Mouse (Mus musculus): ENCODE measurements around the gene Scn5a. TPM values are rescaled to one million over a fixed set of nuclear protein-coding genes. Genes with fewer than 3 reads are reported as not detected.

Scn5a gene
- total and polyA plus RNA-seq, 3 experiments: 0.03 TPM; not detected in 2

- Histone ChIP-seq H3K79me2 (ENCODE audit: control insufficient read depth, insufficient read depth, low read length, poor library complexity) (no peaks in the 10 kb centered on the region), H3K4me1 (ENCODE audit: control insufficient read depth in 1 of 2, insufficient read depth in 2 of 2, low read length in 2 of 2) (no peaks in the 10 kb centered on the region), H3K9me3 (replicated peaks; ENCODE audit: insufficient read depth, low read length) (no peaks in the 10 kb centered on the region), H3K4me3 (ENCODE audit: control insufficient read depth in 1 of 2, insufficient read depth in 1 of 2, low read depth in 2 of 2, low read length in 2 of 2) (no peak overlapping the region), H3K27me3 (ENCODE audit: control insufficient read depth in 1 of 2, insufficient read depth in 2 of 2, low read length in 2 of 2) (no peaks in the 10 kb centered on the region), H3K27ac (ENCODE audit: control insufficient read depth, low read depth, low read length) (no peak overlapping the region), H3K36me3 (ENCODE audit: control insufficient read depth in 1 of 2, insufficient read depth in 2 of 2, low read length in 2 of 2) (no peaks in the 10 kb centered on the region), H3K9ac (ENCODE audit: control insufficient read depth, low read depth, low read length, poor library complexity, severe bottlenecking) (no peak overlapping the region)
- no peak for DNase-seq (ENCODE audit: low read depth, low spot score)
- TF ChIP-seq POLR2A (IDR thresholded peaks at IDR 0.05; ENCODE audit: control insufficient read depth in 1 of 2, insufficient read depth in 1 of 2, low read depth in 1 of 2, low read length in 2 of 2, poor library complexity in 1 of 2) (no peak), CHD2 (IDR thresholded peaks at IDR 0.05; ENCODE audit: low read length) (no peak), NRF1 (IDR thresholded peaks at IDR 0.05; ENCODE audit: insufficient read depth, low read depth, low read length, poor library complexity, severe bottlenecking) (no peak), ELF1 (IDR thresholded peaks at IDR 0.05; ENCODE audit: low read depth, low read length) (no peak), MAZ (IDR thresholded peaks at IDR 0.05; ENCODE audit: low read depth, low read length) (no peak), MYC (IDR thresholded peaks at IDR 0.05; ENCODE audit: low read depth, low read length) (no peak), MYB (IDR thresholded peaks at IDR 0.05; ENCODE audit: low read depth, low read length) (no peak), SMC3 (IDR thresholded peaks at IDR 0.05; ENCODE audit: low read depth, low read length) (no peak), MAX (IDR thresholded peaks at IDR 0.05; ENCODE audit: low read length) (no peak), CTCF (IDR thresholded peaks at IDR 0.05 in 2 of 3, conservative IDR thresholded peaks at IDR 0.05 in 1 of 3; ENCODE audit: control insufficient read depth in 1 of 3, insufficient read depth in 1 of 3, low read depth in 2 of 3, low read length in 3 of 3, poor library complexity in 1 of 3, severe bottlenecking in 1 of 3) (no peak), UBTF (IDR thresholded peaks at IDR 0.05; ENCODE audit: borderline replicate concordance, insufficient read depth, low read depth, low read length) (no peak), ETS1 (IDR thresholded peaks at IDR 0.05; ENCODE audit: low read depth, low read length) (no peak), TCF12 (IDR thresholded peaks at IDR 0.05; ENCODE audit: low read depth, low read length) (no peak)
These were observed 65.8 kb downstream of the Scn5a start for GRCm38 (mm10) chr9:119512993-119513392.

- Histone ChIP-seq H3K9me3 (replicated peaks; ENCODE audit: insufficient read depth, low read length) (no peaks in the 10 kb centered on the region), H3K4me3 (ENCODE audit: control insufficient read depth in 1 of 2, insufficient read depth in 1 of 2, low read depth in 2 of 2, low read length in 2 of 2) (no peak overlapping the region)
These were observed 67.9 kb downstream of the Scn5a start for GRCm38 (mm10) chr9:119510902-119511301.

More at GRCm38 (mm10) chr9:119510902-119511301, 67.9 kb downstream of the Scn5a start:
- Histone ChIP-seq H3K27ac (ENCODE audit: control insufficient read depth, low read depth, low read length) (no peak overlapping the region), H3K9ac (ENCODE audit: control insufficient read depth, low read depth, low read length, poor library complexity, severe bottlenecking) (no peak overlapping the region), H3K36me3 (ENCODE audit: control insufficient read depth in 1 of 2, insufficient read depth in 2 of 2, low read length in 2 of 2) (no peaks in the 10 kb centered on the region), H3K79me2 (ENCODE audit: control insufficient read depth, insufficient read depth, low read length, poor library complexity) (no peaks in the 10 kb centered on the region), H3K4me1 (ENCODE audit: control insufficient read depth in 1 of 2, insufficient read depth in 2 of 2, low read length in 2 of 2) (no peaks in the 10 kb centered on the region), H3K27me3 (ENCODE audit: control insufficient read depth in 1 of 2, insufficient read depth in 2 of 2, low read length in 2 of 2) (no peaks in the 10 kb centered on the region)
- TF ChIP-seq MEF2A (IDR thresholded peaks at IDR 0.05; ENCODE audit: extremely low read depth, insufficient replicate concordance, low read depth, low read length, poor library complexity, severe bottlenecking): no peak
- TF ChIP-seq JUND (IDR thresholded peaks at IDR 0.05; ENCODE audit: low read depth, low read length): no peak
- TF ChIP-seq ZMIZ1 (IDR thresholded peaks at IDR 0.05; ENCODE audit: low read depth, low read length): no peak
- no peak for TF ChIP-seq POLR2AphosphoS5 (IDR thresholded peaks at IDR 0.05; ENCODE audit: borderline replicate concordance, low read depth, low read length)
- TF ChIP-seq MYB (IDR thresholded peaks at IDR 0.05; ENCODE audit: low read depth, low read length): no peak
- TF ChIP-seq POLR2AphosphoS2 (IDR thresholded peaks at IDR 0.05; ENCODE audit: low read length): no peak
- DNase-seq (ENCODE audit: low read depth, low spot score): no peak
